Mouse (Mus musculus): ENCODE results near the gene Hist1h4h. TPM values are rescaled to one million over a fixed set of nuclear protein-coding genes. Genes with fewer than 3 reads are reported as not detected.

Hist1h4h gene
- total and polyA plus RNA-seq, 3 experiments, result 9.9 to 5,753 TPM; not detected in 1

DNA sequence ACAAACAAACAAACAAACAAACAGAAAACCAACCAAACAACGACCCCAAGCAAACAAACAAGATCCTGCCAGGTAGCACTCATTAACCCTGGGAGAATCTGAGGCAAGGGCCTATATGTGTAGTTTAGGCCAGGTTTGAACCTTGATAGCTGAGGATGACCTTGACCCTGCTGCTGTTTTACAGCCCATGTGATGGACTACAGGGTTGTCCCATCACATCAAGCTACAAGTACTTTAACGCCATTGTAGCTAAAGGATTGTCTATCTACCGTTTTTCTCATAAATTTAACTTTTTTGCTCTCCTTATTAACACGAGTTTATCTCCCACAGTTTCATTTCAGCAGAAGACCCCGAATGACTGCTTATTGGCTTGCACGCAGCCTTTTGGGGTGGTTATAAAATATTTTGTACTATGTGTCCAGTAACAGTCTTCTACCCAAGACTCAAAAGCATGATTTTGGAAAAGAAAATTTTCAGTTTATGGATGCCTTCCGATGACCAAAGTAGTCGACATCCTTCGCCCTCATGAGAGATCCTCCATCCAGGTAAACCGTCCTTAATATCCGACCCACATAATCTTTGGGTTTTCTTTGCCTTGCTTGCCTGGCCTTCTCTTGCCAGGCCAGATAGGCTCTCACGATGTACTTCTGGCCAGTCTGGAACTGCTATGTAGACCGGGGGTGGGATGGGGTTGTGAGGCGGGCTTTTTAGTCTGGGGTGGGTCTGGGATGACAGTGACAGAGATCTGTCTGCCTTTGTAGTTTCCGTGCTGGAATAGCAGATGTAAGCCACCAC is 14.8 kb upstream of the Hist1h4h start:
- peak overlapping the region; percentile 47; the same call in 1 of the 2 replicates for H3K9ac ChIP-seq (ENCODE audit: control insufficient read depth, low read depth, low read length, poor library complexity, severe bottlenecking)
- H3K4me3 ChIP-seq (ENCODE audit: control insufficient read depth in 1 of 2, insufficient read depth in 1 of 2, low read depth in 2 of 2, low read length in 2 of 2), result peak overlapping the region; percentile 51 to 59
- no peak overlapping the region for H3K27ac ChIP-seq (ENCODE audit: control insufficient read depth, low read depth, low read length)
- H3K36me3 ChIP-seq (ENCODE audit: control insufficient read depth in 1 of 2, insufficient read depth in 2 of 2, low read length in 2 of 2), result peaks cover 0 to 17% of the 10 kb centered on the region in 2 experiments; a peak in 2 of 4 replicates
- no peaks in the 10 kb centered on the region for H3K27me3 ChIP-seq (ENCODE audit: control insufficient read depth in 1 of 2, insufficient read depth in 2 of 2, low read length in 2 of 2)
- peak; percentile 46 for DNase-seq (ENCODE audit: low read depth, low spot score)
- no peaks in the 10 kb centered on the region for H3K79me2 ChIP-seq (ENCODE audit: control insufficient read depth, insufficient read depth, low read length, poor library complexity)
- no peaks in the 10 kb centered on the region for H3K9me3 ChIP-seq (replicated peaks; ENCODE audit: insufficient read depth, low read length)
- TF ChIP-seq TBP (IDR thresholded peaks at IDR 0.05; ENCODE audit: low read depth, low read length) (peak; percentile 89), KAT2A (conservative IDR thresholded peaks at IDR 0.05; ENCODE audit: low read depth, low read length) (no peak)
- peaks cover 0 to 12% of the 10 kb centered on the region in 2 experiments; a peak in 2 of 4 replicates for H3K4me1 ChIP-seq (ENCODE audit: control insufficient read depth in 1 of 2, insufficient read depth in 2 of 2, low read length in 2 of 2)

DNA sequence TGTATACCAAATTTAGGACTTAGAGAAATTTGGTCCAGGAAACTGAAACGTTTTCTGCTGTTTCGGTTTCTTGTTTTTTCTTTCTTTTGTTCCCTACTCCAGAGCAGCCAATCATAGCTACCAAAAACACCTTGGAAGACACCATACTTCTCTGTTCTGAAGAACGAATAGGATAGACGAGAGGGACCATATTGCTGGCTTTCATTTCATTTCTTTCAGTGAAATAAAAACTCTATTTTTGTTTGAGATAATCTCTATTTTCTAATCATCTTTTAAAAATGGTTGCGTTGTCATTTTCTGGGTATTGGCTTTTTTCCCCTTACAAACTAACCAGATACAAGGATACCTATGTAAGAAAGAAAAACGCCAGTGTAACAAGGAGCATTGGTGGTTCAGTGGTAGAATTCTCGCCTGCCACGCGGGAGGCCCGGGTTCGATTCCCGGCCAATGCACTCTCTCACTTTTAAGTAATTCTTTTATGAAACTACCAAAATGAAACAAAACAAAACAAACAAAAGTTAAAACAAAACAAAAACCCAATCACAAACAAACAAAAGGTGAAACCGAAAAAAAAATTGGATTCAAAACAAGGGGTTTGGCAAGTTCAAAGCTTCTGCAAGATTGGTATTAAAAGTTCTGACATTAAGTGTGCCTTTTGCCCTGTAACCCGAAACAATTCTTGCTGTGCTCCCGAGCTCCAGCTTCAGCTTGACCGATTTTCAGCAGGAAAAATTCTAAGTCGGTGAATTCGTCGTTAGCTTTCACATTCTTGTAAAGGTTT is 13.8 kb upstream of the Hist1h4h start:
- peak overlapping the region; percentile 59 to 82 for H3K4me3 ChIP-seq (ENCODE audit: control insufficient read depth in 1 of 2, insufficient read depth in 1 of 2, low read depth in 2 of 2, low read length in 2 of 2)
- no peaks in the 10 kb centered on the region for H3K27me3 ChIP-seq (ENCODE audit: control insufficient read depth in 1 of 2, insufficient read depth in 2 of 2, low read length in 2 of 2)
- H3K27ac ChIP-seq (ENCODE audit: control insufficient read depth, low read depth, low read length), result peak overlapping the region; percentile 63
- peak overlapping the region; percentile 64 for H3K9ac ChIP-seq (ENCODE audit: control insufficient read depth, low read depth, low read length, poor library complexity, severe bottlenecking)
- peaks cover 0 to 12% of the 10 kb centered on the region in 2 experiments; a peak in 2 of 4 replicates for H3K4me1 ChIP-seq (ENCODE audit: control insufficient read depth in 1 of 2, insufficient read depth in 2 of 2, low read length in 2 of 2)
- TF ChIP-seq ZKSCAN1 (IDR thresholded peaks at IDR 0.05; ENCODE audit: low read depth, low read length) (no peak), MAFK (IDR thresholded peaks at IDR 0.05; ENCODE audit: borderline replicate concordance, low read depth, low read length) (no peak), TBP (IDR thresholded peaks at IDR 0.05; ENCODE audit: low read depth, low read length) (peak; percentile 99)
- no peaks in the 10 kb centered on the region for H3K9me3 ChIP-seq (replicated peaks; ENCODE audit: insufficient read depth, low read length)
- H3K79me2 ChIP-seq (ENCODE audit: control insufficient read depth, insufficient read depth, low read length, poor library complexity), result no peaks in the 10 kb centered on the region
- H3K36me3 ChIP-seq (ENCODE audit: control insufficient read depth in 1 of 2, insufficient read depth in 2 of 2, low read length in 2 of 2), result peaks cover 0 to 21% of the 10 kb centered on the region in 2 experiments; a peak in 2 of 4 replicates
- DNase-seq (ENCODE audit: low read depth, low spot score), result peak; percentile 79

DNA sequence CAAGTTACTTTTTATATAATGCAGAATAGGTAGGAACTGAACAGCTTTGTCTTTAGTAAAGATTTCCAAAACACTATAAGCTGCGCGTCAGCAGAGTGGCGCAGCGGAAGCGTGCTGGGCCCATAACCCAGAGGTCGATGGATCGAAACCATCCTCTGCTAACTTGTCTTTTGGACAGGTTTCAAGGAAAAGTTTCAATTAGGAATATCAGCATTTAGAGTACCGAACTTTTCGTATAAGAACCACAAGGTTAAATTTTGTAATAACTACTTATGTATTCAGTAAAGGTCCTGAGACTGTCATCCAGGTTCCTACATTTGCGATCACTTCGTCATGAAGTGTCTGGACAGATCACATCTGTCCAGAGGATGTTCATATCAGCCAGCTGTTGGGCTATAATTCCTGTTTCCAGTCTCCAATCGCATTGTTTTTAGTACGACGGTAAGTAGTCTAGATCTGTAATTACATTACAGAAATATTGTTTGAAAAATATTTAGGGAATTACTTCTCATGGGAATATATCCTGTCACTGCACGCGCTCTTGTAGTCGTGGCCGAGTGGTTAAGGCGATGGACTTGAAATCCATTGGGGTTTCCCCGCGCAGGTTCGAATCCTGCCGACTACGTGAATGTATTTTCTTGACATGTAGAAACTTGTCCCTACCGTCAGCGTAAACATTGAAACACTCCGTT is 13.1 kb upstream of the Hist1h4h start:
- no peaks in the 10 kb centered on the region for H3K27me3 ChIP-seq (ENCODE audit: control insufficient read depth in 1 of 2, insufficient read depth in 2 of 2, low read length in 2 of 2)
- no peaks in the 10 kb centered on the region for H3K79me2 ChIP-seq (ENCODE audit: control insufficient read depth, insufficient read depth, low read length, poor library complexity)
- peak overlapping the region; percentile 49 to 82 for H3K4me3 ChIP-seq (ENCODE audit: control insufficient read depth in 1 of 2, insufficient read depth in 1 of 2, low read depth in 2 of 2, low read length in 2 of 2)
- H3K9me3 ChIP-seq (replicated peaks; ENCODE audit: insufficient read depth, low read length), result no peaks in the 10 kb centered on the region
- TF ChIP-seq USF1 (IDR thresholded peaks at IDR 0.05; ENCODE audit: low read depth, low read length), result no peak
- peak; percentile 99 for TF ChIP-seq TBP (IDR thresholded peaks at IDR 0.05; ENCODE audit: low read depth, low read length)
- 0 out of 2 replicates have a peak, but pooled peaks have one; percentile 6 for TF ChIP-seq GATA1 (IDR thresholded peaks at IDR 0.05; ENCODE audit: low read depth, low read length)
- peak; percentile 94 for DNase-seq (ENCODE audit: low read depth, low spot score)
- H3K9ac ChIP-seq (ENCODE audit: control insufficient read depth, low read depth, low read length, poor library complexity, severe bottlenecking), result peak overlapping the region; percentile 67
- peaks cover 0 to 21% of the 10 kb centered on the region in 2 experiments; a peak in 2 of 4 replicates for H3K36me3 ChIP-seq (ENCODE audit: control insufficient read depth in 1 of 2, insufficient read depth in 2 of 2, low read length in 2 of 2)
- peaks cover 0 to 12% of the 10 kb centered on the region in 2 experiments; a peak in 2 of 4 replicates for H3K4me1 ChIP-seq (ENCODE audit: control insufficient read depth in 1 of 2, insufficient read depth in 2 of 2, low read length in 2 of 2)
- H3K27ac ChIP-seq (ENCODE audit: control insufficient read depth, low read depth, low read length), result peak overlapping the region; percentile 63
